27 mouse cellular contexts compared by ENCODE assay signal in genomic region chr3:155485487-155485886, GRCm38 (mm10).
DNase-seq lines count a peak whose midpoint lies in the region; ATAC-seq and TF ChIP-seq lines count a peak whose summit lies in the region.
"Had no signal": no experiment of that assay in that cellular context is flagged by ENCODE, and none has a peak within 500 bp of the region (broad histone marks: within the 10 kb centered on the region; RNA-seq: fewer than 3 reads in every experiment).

No protein-coding gene starts in this region.

- H3K27me3 ChIP-seq in hindbrain, embryonic 13.5 days = no peaks in the 10 kb centered on the region
- H3K27me3 ChIP-seq in hindbrain, embryonic 11.5 days (ENCODE audit: control insufficient read depth, insufficient read depth, low read length) = no peaks in the 10 kb centered on the region
- H3K27me3 ChIP-seq in midbrain, postnatal 0 days (ENCODE audit: insufficient read depth, low read length) = no peaks in the 10 kb centered on the region
- no peaks in the 10 kb centered on the region for H3K27me3 ChIP-seq in midbrain, embryonic 15.5 days (replicated peaks)
- H3K27me3 ChIP-seq in hindbrain, embryonic 14.5 days (ENCODE audit: control insufficient read depth, insufficient read depth, low read length) = no peaks in the 10 kb centered on the region
- H3K27me3 ChIP-seq: CH12.LX; embryonic facial prominence, embryonic 13.5 days; forebrain, embryonic 12.5 days; forebrain, embryonic 15.5 days; heart, embryonic 12.5 days; heart, embryonic 15.5 days; intestine, embryonic 15.5 days; Patski had no signal

- H3K4me3 ChIP-seq in hindbrain, embryonic 13.5 days = no peak overlapping the region
- no peak overlapping the region for H3K4me3 ChIP-seq in hindbrain, embryonic 11.5 days (ENCODE audit: low read depth, low read length)
- no peak overlapping the region for H3K4me3 ChIP-seq in midbrain, postnatal 0 days (ENCODE audit: low read depth, low read length)
- no peak overlapping the region for H3K4me3 ChIP-seq in midbrain, embryonic 15.5 days
- no peak overlapping the region for H3K4me3 ChIP-seq in hindbrain, embryonic 14.5 days (replicated peaks; ENCODE audit: low read length)
- H3K4me3 ChIP-seq: embryonic facial prominence, embryonic 10.5 days; embryonic facial prominence, embryonic 13.5 days; erythroblast, embryonic 14.5 days; forebrain, embryonic 12.5 days; forebrain, embryonic 15.5 days; heart, embryonic 12.5 days; heart, embryonic 15.5 days; intestine, embryonic 15.5 days had no signal

- H3K4me2 ChIP-seq in hindbrain, embryonic 13.5 days = no peak overlapping the region
- H3K4me2 ChIP-seq in hindbrain, embryonic 11.5 days (replicated peaks; ENCODE audit: low read depth, low read length) = no peak overlapping the region
- no peak overlapping the region for H3K4me2 ChIP-seq in midbrain, postnatal 0 days (ENCODE audit: low read depth, low read length, poor library complexity, severe bottlenecking)
- no peak overlapping the region for H3K4me2 ChIP-seq in midbrain, embryonic 15.5 days
- no peak overlapping the region for H3K4me2 ChIP-seq in hindbrain, embryonic 14.5 days (replicated peaks)
- H3K4me2 ChIP-seq: embryonic facial prominence, embryonic 13.5 days; forebrain, embryonic 12.5 days; forebrain, embryonic 15.5 days; heart, embryonic 12.5 days; heart, embryonic 15.5 days; intestine, embryonic 15.5 days had no signal

- no peak overlapping the region for H3K27ac ChIP-seq in hindbrain, embryonic 13.5 days
- H3K27ac ChIP-seq in hindbrain, embryonic 11.5 days (ENCODE audit: low read depth, low read length) = no peak overlapping the region
- no peak overlapping the region for H3K27ac ChIP-seq in midbrain, postnatal 0 days (ENCODE audit: low read depth, low read length)
- no peak overlapping the region for H3K27ac ChIP-seq in midbrain, embryonic 15.5 days
- H3K27ac ChIP-seq in hindbrain, embryonic 14.5 days = no peak overlapping the region
- H3K27ac ChIP-seq: embryonic facial prominence, embryonic 10.5 days; embryonic facial prominence, embryonic 13.5 days; forebrain, embryonic 12.5 days; forebrain, embryonic 15.5 days; heart, embryonic 15.5 days; intestine, embryonic 15.5 days had no signal

- ATAC-seq in hindbrain, embryonic 13.5 days (ENCODE audit: low FRiP score) = peak; percentile 72; the same call in 1 of the 2 replicates
- no peak for ATAC-seq in hindbrain, embryonic 11.5 days (ENCODE audit: low FRiP score)
- ATAC-seq in midbrain, postnatal 0 days (ENCODE audit: low FRiP score) = no peak
- no peak for ATAC-seq in midbrain, embryonic 15.5 days (replicated peaks)
- peak; percentile 66; the same call in 1 of the 2 replicates for ATAC-seq in hindbrain, embryonic 14.5 days (ENCODE audit: low FRiP score)
- ATAC-seq: forebrain, embryonic 15.5 days; intestine, embryonic 15.5 days; Patski had no signal

- DNase-seq in hindbrain, embryonic 11.5 days (ENCODE audit: low spot score) = no peak
- DNase-seq in midbrain, postnatal 0 days (ENCODE audit: low spot score) = peak; percentile 5
- no peak for DNase-seq in hindbrain, embryonic 14.5 days (ENCODE audit: low spot score)
- DNase-seq in adrenal gland, adult 2 months = no peak
- no peak for DNase-seq in heart, postnatal 14 days
- DNase-seq: adrenal gland, postnatal 14 days; B cell, adult 2 months; cerebellum, adult 11-12 months; cerebellum, adult 8-10 months; cerebellum, postnatal 10 days; cerebellum, postnatal 36 days; embryo, embryonic 11 days; gastrocnemius, postnatal 25 days; heart, adult 18-20 months had no signal

- H3K4me1 ChIP-seq in hindbrain, embryonic 13.5 days (replicated peaks) = peaks cover 5% of the 10 kb centered on the region
- H3K4me1 ChIP-seq in hindbrain, embryonic 11.5 days (replicated peaks; ENCODE audit: control insufficient read depth, insufficient read depth, low read length) = no peaks in the 10 kb centered on the region
- no peaks in the 10 kb centered on the region for H3K4me1 ChIP-seq in midbrain, postnatal 0 days (ENCODE audit: insufficient read depth, low read length)
- H3K4me1 ChIP-seq in midbrain, embryonic 15.5 days = no peaks in the 10 kb centered on the region
- H3K4me1 ChIP-seq in hindbrain, embryonic 14.5 days (replicated peaks; ENCODE audit: control insufficient read depth, insufficient read depth, low read length) = no peaks in the 10 kb centered on the region
- H3K4me1 ChIP-seq: embryonic facial prominence, embryonic 10.5 days; embryonic facial prominence, embryonic 13.5 days; forebrain, embryonic 15.5 days; heart, embryonic 12.5 days; heart, embryonic 15.5 days; intestine, embryonic 15.5 days had no signal

- H3K36me3 ChIP-seq in hindbrain, embryonic 13.5 days = no peaks in the 10 kb centered on the region
- no peaks in the 10 kb centered on the region for H3K36me3 ChIP-seq in hindbrain, embryonic 11.5 days (ENCODE audit: control insufficient read depth, insufficient read depth, low read length)
- H3K36me3 ChIP-seq in midbrain, postnatal 0 days (ENCODE audit: insufficient read depth, low read length) = no peaks in the 10 kb centered on the region
- H3K36me3 ChIP-seq in midbrain, embryonic 15.5 days (replicated peaks) = no peaks in the 10 kb centered on the region
- H3K36me3 ChIP-seq in hindbrain, embryonic 14.5 days (replicated peaks; ENCODE audit: control insufficient read depth, insufficient read depth) = no peaks in the 10 kb centered on the region
- H3K36me3 ChIP-seq: embryonic facial prominence, embryonic 10.5 days; embryonic facial prominence, embryonic 13.5 days; forebrain, embryonic 12.5 days; forebrain, embryonic 15.5 days; G1E; heart, embryonic 12.5 days; heart, embryonic 15.5 days; intestine, embryonic 15.5 days had no signal

- no peak for TF ChIP-seq CTCF in midbrain, postnatal 0 days (IDR thresholded peaks at IDR 0.05)

- no peak overlapping the region for H3K9ac ChIP-seq in hindbrain, embryonic 13.5 days
- H3K9ac ChIP-seq in hindbrain, embryonic 11.5 days (ENCODE audit: low read depth, low read length) = no peak overlapping the region
- H3K9ac ChIP-seq in midbrain, postnatal 0 days (replicated peaks; ENCODE audit: low read length, poor library complexity, severe bottlenecking) = no peak overlapping the region
- H3K9ac ChIP-seq in midbrain, embryonic 15.5 days = no peak overlapping the region
- H3K9ac ChIP-seq in hindbrain, embryonic 14.5 days = no peak overlapping the region
- H3K9ac ChIP-seq: embryonic facial prominence, embryonic 13.5 days; forebrain, embryonic 12.5 days; forebrain, embryonic 15.5 days; heart, embryonic 12.5 days; heart, embryonic 15.5 days; intestine, embryonic 15.5 days had no signal

- WGBS in hindbrain, embryonic 13.5 days = 50% methylated on average over 2 of the region's 2 CpGs
- WGBS in hindbrain, embryonic 11.5 days = 78% methylated on average over 2 of the region's 2 CpGs
- 57% methylated on average over 2 of the region's 2 CpGs for WGBS in midbrain, postnatal 0 days
- 60% methylated on average over 2 of the region's 2 CpGs for WGBS in midbrain, embryonic 15.5 days
- WGBS in hindbrain, embryonic 14.5 days = 28% methylated on average over 2 of the region's 2 CpGs

- intact Hi-C loops in heart, postnatal 14 days (cut with DNase I) = no loop called here

- no peaks in the 10 kb centered on the region for H3K9me3 ChIP-seq in hindbrain, embryonic 13.5 days
- no peaks in the 10 kb centered on the region for H3K9me3 ChIP-seq in hindbrain, embryonic 11.5 days (ENCODE audit: control insufficient read depth, low read length)
- no peaks in the 10 kb centered on the region for H3K9me3 ChIP-seq in midbrain, postnatal 0 days (ENCODE audit: low read length)
- no peaks in the 10 kb centered on the region for H3K9me3 ChIP-seq in midbrain, embryonic 15.5 days
- no peaks in the 10 kb centered on the region for H3K9me3 ChIP-seq in hindbrain, embryonic 14.5 days (ENCODE audit: control insufficient read depth, low read length)
- H3K9me3 ChIP-seq: embryonic facial prominence, embryonic 10.5 days; embryonic facial prominence, embryonic 13.5 days; forebrain, embryonic 12.5 days; forebrain, embryonic 15.5 days; heart, embryonic 12.5 days; heart, embryonic 15.5 days; intestine, embryonic 15.5 days had no signal

Comparison
In these comparisons a context has a peak if more than half of its experiments do, and no peak if none do; other contexts are left out.
1. ATAC-seq: peak in hindbrain, embryonic 13.5 days (single experiment) and hindbrain, embryonic 14.5 days (single experiment); none in hindbrain, embryonic 11.5 days (single experiment), midbrain, postnatal 0 days (single experiment) and midbrain, embryonic 15.5 days (single experiment).